Mouse (Mus musculus) gastrocnemius, adult 2 months (tissue): ENCODE results near the gene Gm49416. TPM values are rescaled to one million over a fixed set of nuclear protein-coding genes. Genes with fewer than 3 reads are reported as not detected.
"Not testable (repeated sequence)": the region's sequence is repeated elsewhere in the genome, so short reads cannot be mapped to it uniquely, and the experiment has no call there.

ENCODE experiments used
- DNase-seq: peaks from one replicate; pipeline ENCODE4 v3.0.0; 2022
- H3K27ac ChIP-seq: fragments of 200-600 bp; 2 replicates; pipeline ENCODE4 v1.8.1; 2022; ENCODE audit warnings: mild to moderate bottlenecking
- H3K4me3 ChIP-seq: fragments of 200-600 bp; 2 replicates; pipeline ENCODE4 v1.8.1; 2022; ENCODE audit warnings: mild to moderate bottlenecking, moderate library complexity
- CTCF ChIP-seq: fragments of 200-600 bp; IDR thresholded peaks from 2 replicates; pipeline ENCODE4 v1.8.1; 2022; ENCODE audit warnings: antibody characterized with exemption, mild to moderate bottlenecking, moderate library complexity
- intact Hi-C: fragments of 180-260 bp; cut with DNase I; formaldehyde crosslinking; loops from one replicate; pipeline ENCODE4 v1.15.1; 2025
- total RNA-seq, 2 experiments: library from RNA; stranded (reverse); gene quantifications; 2 replicates each; pipeline ENCODE4 v1.2.3; 2021

Gm49416 gene
- total RNA-seq, 2 experiments from 2014 or later = 0.61 to 5.3 TPM

DNA sequence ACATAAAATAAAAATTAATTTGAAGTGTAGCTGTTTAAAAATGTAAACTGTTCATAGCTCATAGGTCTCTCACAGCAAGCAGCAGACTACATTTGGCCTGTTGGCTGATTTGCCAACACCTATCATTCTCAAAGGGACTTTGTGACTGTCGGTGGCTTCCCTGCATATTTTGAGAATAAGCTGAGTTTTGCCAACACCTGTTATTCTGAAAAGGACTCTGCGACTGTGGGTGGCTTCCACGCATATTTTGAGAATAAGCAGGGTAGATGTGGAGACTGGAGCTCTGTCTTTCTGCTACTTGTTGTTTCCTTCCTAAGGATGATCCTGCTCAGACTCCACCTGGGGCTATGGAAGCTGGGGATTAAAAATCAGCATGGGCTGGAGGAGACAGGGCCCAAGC, 35.6 kb upstream of the Gm49416 start:
- Histone ChIP-seq H3K4me3 (peak overlapping the region; percentile 67), H3K27ac (no peak overlapping the region)
- intact Hi-C loops = no loop called here
- TF ChIP-seq CTCF = no peak
- no peak for DNase-seq

- intact Hi-C loops = loop anchor here (1.0 kb wide), 1 partner anchor 253 kb away; no protein-coding TSS in a partner anchor
- peak; percentile 62 for DNase-seq
- H3K27ac ChIP-seq = no peak overlapping the region
- TF ChIP-seq CTCF = peak; percentile 79
- no peak overlapping the region for H3K4me3 ChIP-seq
These were observed 31.0 kb upstream of the Gm49416 start for GRCm38 (mm10) chr19:8857689-8858088.

- TF ChIP-seq CTCF = peak; percentile 54
- no peak overlapping the region for H3K4me3 ChIP-seq
- intact Hi-C loops = no loop called here
These were observed 29.7 kb upstream of the Gm49416 start for GRCm38 (mm10) chr19:8859018-8859417.

DNA sequence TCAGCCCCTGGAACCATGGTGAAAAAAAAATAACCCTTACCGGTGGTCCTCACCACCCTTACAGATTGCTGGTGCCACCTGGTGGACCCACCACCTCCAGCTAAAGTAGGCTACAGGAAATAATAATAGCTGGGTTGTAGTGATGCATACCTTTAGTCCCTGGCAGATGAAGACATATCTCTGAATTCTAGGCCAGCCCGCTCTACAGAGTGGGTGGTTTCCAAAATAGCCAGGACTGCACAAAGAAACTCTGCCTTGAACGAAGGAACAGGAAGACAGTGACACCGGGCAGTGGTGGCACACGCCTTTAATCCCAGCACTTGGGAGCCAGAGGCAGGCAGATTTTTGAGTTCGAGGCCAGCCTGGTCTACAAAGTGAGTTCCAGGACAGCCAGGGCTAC, 24.5 kb upstream of the Gm49416 start:
- no peak overlapping the region for H3K4me3 ChIP-seq
- no peak for DNase-seq
- H3K27ac ChIP-seq = no peak overlapping the region
- intact Hi-C loops = no loop called here
- no peak for TF ChIP-seq CTCF

More at GRCm38 (mm10) chr19:8859018-8859417, 29.7 kb upstream of the Gm49416 start:
- DNase-seq = no peak
- no peak overlapping the region for H3K27ac ChIP-seq

DNA sequence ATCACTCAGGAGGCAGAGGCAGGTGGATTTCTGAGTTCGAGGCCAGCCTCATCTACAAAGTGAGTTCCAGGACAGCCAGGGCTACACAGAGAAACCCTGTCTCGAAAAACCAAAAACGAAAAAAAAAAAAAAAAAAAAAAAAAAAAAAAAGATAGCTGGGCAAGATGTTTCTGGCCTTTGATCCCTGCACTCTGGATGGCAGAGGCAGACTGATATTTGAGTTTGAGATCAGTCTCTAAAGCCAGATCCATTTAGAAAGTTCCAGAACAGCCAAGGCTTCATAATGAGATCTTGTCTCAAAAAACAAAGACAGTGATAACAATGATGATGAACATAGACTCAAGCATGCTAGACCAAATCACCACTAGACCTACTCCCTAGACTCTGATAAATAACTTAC, 18.3 kb upstream of the Gm49416 start:
- Histone ChIP-seq H3K27ac (peak overlapping the region; percentile 94), H3K4me3 (peak overlapping the region; percentile 94)
- DNase-seq = not testable (repeated sequence)
- intact Hi-C loops = loop anchor here (2.0 kb wide), 1 partner anchor 28 kb away; the partner anchor contains the start of gene Ganab

DNA sequence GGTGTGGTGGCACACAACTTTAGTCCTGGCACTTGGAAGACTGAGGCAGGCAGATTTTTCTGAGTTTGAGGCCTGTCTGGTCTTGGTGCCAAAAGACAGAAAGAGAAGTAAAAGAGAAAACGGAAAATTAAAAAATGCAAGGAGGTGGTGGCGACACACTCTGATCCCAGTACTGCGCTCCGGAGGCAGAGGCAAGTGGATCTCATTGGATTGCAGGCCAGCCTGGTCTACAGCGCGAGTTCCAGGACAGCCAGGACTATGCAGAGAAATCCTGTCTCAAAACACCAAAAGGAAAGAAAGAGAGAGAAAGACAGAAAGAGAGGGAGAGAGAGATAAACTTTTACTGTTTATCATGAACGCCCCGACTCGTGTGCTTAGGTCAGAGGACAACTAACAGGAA, 17.9 kb upstream of the Gm49416 start:
- DNase-seq = no peak
- TF ChIP-seq CTCF = no peak
- H3K4me3 ChIP-seq = peak overlapping the region; percentile 94
- peak overlapping the region; percentile 94 for H3K27ac ChIP-seq
- intact Hi-C loops = loop anchor here (1.0 to 2.0 kb wide), 2 partner anchors 28 to 97 kb away; partner anchors contain the start of gene Ganab

DNA sequence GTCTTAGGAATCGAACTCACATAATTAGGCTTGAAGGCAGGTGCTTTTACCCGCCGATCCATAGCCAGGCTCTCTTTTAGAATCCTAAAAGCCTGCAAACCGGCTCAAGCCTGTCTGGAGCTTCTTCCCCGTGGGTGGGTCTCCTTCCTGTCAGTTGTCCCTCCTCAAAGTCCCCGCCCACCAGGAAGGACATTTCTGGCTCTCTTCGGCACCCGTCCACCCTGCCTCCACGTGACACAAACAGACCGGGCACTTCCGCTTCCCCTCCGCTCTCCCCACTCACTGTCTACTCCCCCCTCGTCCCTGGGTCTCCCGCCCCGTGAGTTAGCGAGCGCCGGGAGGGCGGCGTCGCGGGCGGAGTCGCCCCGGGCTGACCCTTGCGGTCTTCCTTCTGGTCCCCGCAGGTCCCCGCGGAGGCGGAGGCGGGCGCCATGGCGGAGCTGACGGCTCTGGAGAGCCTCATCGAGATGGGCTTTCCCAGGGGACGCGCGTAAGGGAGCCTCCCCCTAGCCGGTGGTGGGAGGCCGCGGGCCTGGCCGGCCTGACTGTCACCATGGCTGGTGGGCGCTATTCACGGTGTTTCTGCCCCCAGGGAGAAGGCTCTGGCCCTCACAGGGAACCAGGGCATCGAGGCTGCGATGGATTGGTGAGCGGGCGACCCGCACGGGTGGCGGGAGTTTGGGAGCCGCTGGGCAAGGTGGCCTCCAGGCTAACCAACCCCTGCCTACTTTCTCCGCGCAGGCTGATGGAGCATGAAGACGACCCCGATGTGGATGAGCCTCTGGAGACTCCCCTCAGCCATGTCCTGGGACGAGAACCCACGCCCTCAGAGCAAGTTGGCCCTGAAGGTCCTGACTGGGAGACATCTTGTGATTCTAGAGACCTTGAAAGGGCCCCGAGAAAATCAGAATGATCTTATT, 17.2 kb upstream of the Gm49416 start, which contains the start of gene Ubxn1:
Ubxn1 (plus strand) TSS at position 230 of the 920 bp plus-strand sequence.
- peak; percentile 98 for DNase-seq
- TF ChIP-seq CTCF = no peak; the same call in 1 of the 2 replicates
- intact Hi-C loops = loop anchor here (1.0 to 2.0 kb wide), 2 partner anchors 27 to 97 kb away; partner anchors contain the start of gene Ganab
- Histone ChIP-seq H3K4me3 (peak within 1 kb of the TSS; percentile 94), H3K27ac (peak within 1 kb of the TSS; percentile 94)

DNA sequence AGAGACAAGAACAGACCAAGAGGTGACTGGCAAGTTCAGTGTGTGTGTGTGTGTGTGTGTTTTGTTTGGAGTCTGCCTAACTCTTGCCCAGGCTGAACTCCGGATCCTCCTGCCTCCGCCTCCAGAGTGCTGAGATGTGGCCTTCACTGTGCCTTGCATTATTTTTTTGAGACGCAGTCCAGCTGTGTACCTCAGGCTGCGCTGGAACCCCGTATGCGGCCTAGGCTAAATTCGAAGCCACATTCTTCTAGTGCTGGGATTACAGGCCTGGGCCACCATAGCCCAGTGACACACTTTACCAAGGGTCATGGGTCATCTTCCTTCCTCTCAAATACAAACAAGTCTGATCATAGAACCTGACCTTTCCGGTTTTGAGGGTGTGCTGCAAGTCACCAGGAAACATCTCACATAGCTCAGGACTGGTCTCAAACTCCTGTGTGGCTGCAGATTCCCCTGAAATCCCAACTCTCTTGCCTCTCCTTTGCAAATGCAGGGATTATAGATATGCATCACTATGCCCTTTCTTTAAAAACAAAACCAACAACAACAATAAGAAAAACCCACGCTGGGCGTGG, 16.4 kb upstream of the Gm49416 start:
- intact Hi-C loops = no loop called here

DNA sequence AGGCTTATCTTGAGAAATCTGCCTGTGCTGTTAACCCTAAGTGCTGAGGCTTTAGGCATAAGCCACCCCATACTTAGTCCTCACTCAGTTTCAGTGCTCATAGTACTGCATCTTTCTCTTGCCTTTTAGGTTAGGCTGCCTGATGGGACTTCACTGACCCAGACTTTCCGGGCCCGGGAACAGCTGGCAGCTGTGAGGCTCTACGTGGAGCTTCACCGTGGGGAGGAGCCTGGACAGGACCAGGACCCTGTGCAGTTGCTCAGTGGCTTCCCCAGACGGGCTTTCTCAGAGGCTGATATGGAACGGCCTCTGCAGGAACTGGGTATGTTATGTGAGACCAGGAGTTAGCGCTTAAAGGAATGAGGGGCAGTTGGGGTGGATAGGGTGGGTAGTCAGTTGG, 13.7 kb upstream of the Gm49416 start:
- intact Hi-C loops = no loop called here
- Histone ChIP-seq H3K27ac (peak overlapping the region; percentile 94), H3K4me3 (peak overlapping the region; percentile 20)
- DNase-seq = peak; percentile 65
- TF ChIP-seq CTCF = no peak

More for the DNA sequence above, 16.4 kb upstream of the Gm49416 start:
- TF ChIP-seq CTCF = no peak
- H3K4me3 ChIP-seq = peak overlapping the region; percentile 94
- no peak for DNase-seq
- peak overlapping the region; percentile 94 for H3K27ac ChIP-seq

- H3K4me3 ChIP-seq = peak within 1 kb of the TSS; percentile 83
- DNase-seq = peak; percentile 93
- intact Hi-C loops = no loop called here
- TF ChIP-seq CTCF = no peak
- H3K27ac ChIP-seq = peak within 1 kb of the TSS; percentile 89
These were observed 8.3 kb upstream of the Gm49416 start, which contains the start of gene Uqcc3 for GRCm38 (mm10) chr19:8880311-8881033. Gene Uqcc3, minus strand, starts transcription at chr19:8880923.

GRCm38 (mm10) chr19:8881034-8881392, 7.7 kb upstream of the Gm49416 start:
- H3K4me3 ChIP-seq = peak overlapping the region; percentile 83
- peak overlapping the region; percentile 89 for H3K27ac ChIP-seq
- TF ChIP-seq CTCF = no peak
- intact Hi-C loops = no loop called here
- no peak for DNase-seq

GRCm38 (mm10) chr19:8883616-8884015, 5.1 kb upstream of the Gm49416 start, which contains the start of the genes Lbhd1 and Gm49403:
Gene Lbhd1, plus strand, starts transcription at chr19:8883732.
Gene Gm49403, plus strand, starts transcription at chr19:8883930.
- H3K4me3 ChIP-seq = no peak within 1 kb of the TSS
- no peak within 1 kb of the TSS for H3K27ac ChIP-seq
- intact Hi-C loops = no loop called here
- no peak for DNase-seq
- TF ChIP-seq CTCF = no peak
